Mouse (Mus musculus): ENCODE measurements at regions not wholly inside any gene's neighbourhood (a gene's known extent, or its start where the extent isn't known, plus 50 kb on each side); places are given as distances from the start of the nearest gene placed in this dataset.

DNA sequence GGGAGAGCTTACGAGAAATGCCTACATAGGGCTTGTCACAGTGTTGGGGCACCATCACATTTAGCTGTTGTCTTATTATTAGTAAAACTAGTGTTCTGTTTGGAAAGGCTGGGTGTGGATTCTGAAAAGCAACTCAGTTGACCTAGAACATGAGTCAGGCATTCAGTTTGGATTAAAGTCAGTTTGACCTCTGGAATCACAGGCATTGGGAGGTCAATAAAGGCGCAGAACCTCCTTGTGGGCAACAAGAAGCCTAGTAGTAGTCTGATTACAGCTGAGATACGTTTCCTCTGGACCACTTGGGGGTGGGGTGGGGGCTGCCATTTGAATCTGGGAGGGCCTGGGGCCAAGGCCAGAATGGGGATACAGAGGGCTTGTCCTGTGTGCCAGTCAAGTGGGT lies 52.1 kb upstream of the Map3k1 start:
- Histone ChIP-seq H3K9ac (no peak overlapping the region), H3K9me3 (no peaks in the 10 kb centered on the region), H3K4me3 (replicated peaks) (no peak overlapping the region), H3K4me1 (replicated peaks) (no peaks in the 10 kb centered on the region), H3K27ac (no peak overlapping the region), H3K36me3 (no peaks in the 10 kb centered on the region), H3K27me3 (replicated peaks) (no peaks in the 10 kb centered on the region), H3K4me2 (replicated peaks) (no peak overlapping the region)
- ATAC-seq = no peak
- WGBS = 85% methylated on average over 3 of the region's 3 CpGs

DNA sequence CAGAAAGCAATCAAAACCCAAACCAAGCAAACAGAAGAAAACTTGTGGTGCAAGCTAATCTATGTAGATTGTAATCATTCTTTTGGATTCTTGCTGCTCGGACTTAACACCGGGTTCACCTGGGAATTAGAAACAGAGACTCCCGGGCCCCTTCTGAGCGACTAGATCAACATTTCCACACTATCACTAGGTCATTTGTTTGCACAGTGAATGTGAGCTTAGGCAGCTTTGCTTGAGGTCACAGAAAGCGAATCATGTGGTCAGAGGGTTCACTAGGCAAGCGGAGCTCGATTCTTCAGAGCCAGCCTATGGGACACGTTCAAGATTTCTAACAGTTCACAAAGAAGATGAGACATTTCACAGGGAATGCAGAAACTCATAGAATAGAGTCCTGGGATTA lies 53.5 kb upstream of the Map3k1 start:
- Histone ChIP-seq H3K4me2 (replicated peaks) (no peak overlapping the region), H3K36me3 (no peaks in the 10 kb centered on the region), H3K9ac (no peak overlapping the region), H3K4me1 (replicated peaks) (no peaks in the 10 kb centered on the region), H3K27ac (no peak overlapping the region), H3K9me3 (no peaks in the 10 kb centered on the region), H3K4me3 (replicated peaks) (no peak overlapping the region), H3K27me3 (replicated peaks) (no peaks in the 10 kb centered on the region)
- no peak for ATAC-seq
- 63% methylated on average over 8 of the region's 8 CpGs for WGBS

DNA sequence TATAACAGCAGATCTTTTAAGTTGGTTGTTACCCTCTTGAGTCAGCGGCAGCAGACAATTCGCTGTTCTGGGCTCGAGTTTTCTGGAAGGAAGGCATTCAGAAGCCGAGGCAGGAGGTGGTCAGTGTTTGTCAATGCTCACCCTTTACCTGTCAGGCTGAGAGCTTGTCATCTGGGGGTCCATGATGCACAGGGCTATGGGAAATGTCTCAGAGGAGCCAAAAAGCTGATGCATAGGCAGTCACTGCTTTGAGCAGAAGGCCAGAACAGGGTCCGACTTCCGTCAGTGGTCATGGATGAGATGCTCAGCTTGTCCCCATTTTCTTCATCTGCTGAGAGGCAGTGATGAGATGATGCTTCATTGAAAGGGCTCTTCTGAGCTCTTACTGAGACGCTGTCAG lies 57.2 kb upstream of the Map3k1 start:
- 0 out of 2 replicates have a peak, but pooled peaks cover 4% of the 10 kb centered on the region for H3K4me1 ChIP-seq (replicated peaks)
- WGBS = 94% methylated on average over 7 of the region's 7 CpGs
- H3K27me3 ChIP-seq (replicated peaks) = no peaks in the 10 kb centered on the region
- no peaks in the 10 kb centered on the region for H3K9me3 ChIP-seq
- no peak overlapping the region for H3K27ac ChIP-seq
- no peak overlapping the region for H3K4me3 ChIP-seq (replicated peaks)
- no peak overlapping the region for H3K9ac ChIP-seq
- H3K36me3 ChIP-seq = no peaks in the 10 kb centered on the region
- H3K4me2 ChIP-seq (replicated peaks) = no peak overlapping the region
- no peak for ATAC-seq

DNA sequence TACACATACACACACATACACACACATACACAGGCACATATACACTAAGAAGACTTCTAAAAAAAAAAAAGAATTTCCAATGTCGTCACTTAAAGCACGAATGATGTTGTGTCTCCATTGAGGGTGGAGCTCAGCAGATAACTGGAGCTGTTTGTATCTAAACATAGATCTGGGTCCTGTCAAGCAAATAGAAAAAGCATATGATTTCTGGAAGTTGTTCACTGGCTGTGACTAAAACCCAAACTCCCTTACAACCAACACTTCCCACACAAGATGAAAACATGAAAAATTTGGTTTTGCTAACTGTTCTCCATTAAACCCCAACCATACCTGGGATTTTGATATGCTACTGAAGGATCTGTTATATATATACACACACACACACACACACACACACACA lies 58.5 kb upstream of the Map3k1 start:
- H3K27me3 ChIP-seq (replicated peaks) = no peaks in the 10 kb centered on the region
- no peak for ATAC-seq
- H3K9ac ChIP-seq = no peak overlapping the region
- 82% methylated on average over 2 of the region's 2 CpGs for WGBS
- H3K36me3 ChIP-seq = no peaks in the 10 kb centered on the region
- no peak overlapping the region for H3K4me2 ChIP-seq (replicated peaks)
- no peak overlapping the region for H3K27ac ChIP-seq
- no peak overlapping the region for H3K4me3 ChIP-seq (replicated peaks)
- H3K9me3 ChIP-seq = no peaks in the 10 kb centered on the region
- H3K4me1 ChIP-seq (replicated peaks) = 0 out of 2 replicates have a peak, but pooled peaks cover 4% of the 10 kb centered on the region

GRCm38 (mm10) chr13:111867763-111868725 lies 59.3 kb upstream of the Map3k1 start:
- 0 out of 2 replicates have a peak, but pooled peaks cover 4% of the 10 kb centered on the region for H3K4me1 ChIP-seq (replicated peaks)
- H3K36me3 ChIP-seq = no peaks in the 10 kb centered on the region
- peak overlapping the region; percentile 48 for H3K4me2 ChIP-seq (replicated peaks)
- no peak overlapping the region for H3K9ac ChIP-seq
- peak; percentile 70 for ATAC-seq
- H3K27ac ChIP-seq = peak overlapping the region; percentile 68
- H3K27me3 ChIP-seq (replicated peaks) = no peaks in the 10 kb centered on the region
- WGBS = 39% methylated on average over 31 of the region's 31 CpGs
- no peaks in the 10 kb centered on the region for H3K9me3 ChIP-seq
- H3K4me3 ChIP-seq (replicated peaks) = no peak overlapping the region; the same call in 1 of the 2 replicates

DNA sequence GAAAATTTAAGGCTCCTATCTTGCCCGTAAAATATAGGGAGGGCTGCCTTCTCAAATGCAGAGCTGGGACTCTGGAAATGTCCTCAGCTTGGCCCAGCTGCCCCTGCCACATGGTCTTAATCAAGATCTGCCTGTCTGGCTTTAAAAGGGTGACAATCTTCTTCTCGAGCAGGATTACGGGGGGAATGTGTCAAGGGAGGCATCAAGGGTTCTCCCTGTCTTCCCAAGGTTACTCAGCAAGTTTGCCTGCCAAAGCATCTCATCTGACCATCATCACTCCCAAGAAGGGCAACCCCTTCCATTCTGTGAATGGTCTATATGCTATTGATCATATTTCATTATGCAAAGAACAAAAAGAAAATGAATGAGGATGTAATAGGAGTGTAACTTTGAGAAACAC lies 60.2 kb upstream of the Map3k1 start:
- no peak for ATAC-seq

GRCm38 (mm10) chr13:111869771-111870437 lies 61.1 kb upstream of the Map3k1 start:
- Histone ChIP-seq H3K9ac (no peak overlapping the region), H3K4me2 (replicated peaks) (no peak overlapping the region), H3K36me3 (no peaks in the 10 kb centered on the region), H3K4me1 (replicated peaks) (0 out of 2 replicates have a peak, but pooled peaks cover 4% of the 10 kb centered on the region), H3K4me3 (replicated peaks) (no peak overlapping the region), H3K27me3 (replicated peaks) (no peaks in the 10 kb centered on the region), H3K9me3 (no peaks in the 10 kb centered on the region), H3K27ac (no peak overlapping the region)
- 46% methylated on average over 17 of the region's 17 CpGs for WGBS
- ATAC-seq = no peak

More for the DNA sequence above, 60.2 kb upstream of the Map3k1 start:
- no peak overlapping the region for H3K4me2 ChIP-seq (replicated peaks)
- no peak overlapping the region for H3K27ac ChIP-seq
- 68% methylated on average over 3 of the region's 3 CpGs for WGBS
- no peaks in the 10 kb centered on the region for H3K27me3 ChIP-seq (replicated peaks)
- no peak overlapping the region for H3K9ac ChIP-seq
- H3K4me1 ChIP-seq (replicated peaks) = 0 out of 2 replicates have a peak, but pooled peaks cover 4% of the 10 kb centered on the region
- H3K36me3 ChIP-seq = no peaks in the 10 kb centered on the region
- no peak overlapping the region for H3K4me3 ChIP-seq (replicated peaks)
- H3K9me3 ChIP-seq = no peaks in the 10 kb centered on the region

- Histone ChIP-seq H3K27ac (no peak overlapping the region), H3K4me1 (replicated peaks) (0 out of 2 replicates have a peak, but pooled peaks cover 4% of the 10 kb centered on the region), H3K27me3 (replicated peaks) (no peaks in the 10 kb centered on the region), H3K36me3 (no peaks in the 10 kb centered on the region), H3K9ac (no peak overlapping the region), H3K4me3 (replicated peaks) (no peak overlapping the region), H3K9me3 (no peaks in the 10 kb centered on the region), H3K4me2 (replicated peaks) (no peak overlapping the region)
- ATAC-seq = no peak
- 87% methylated on average over 4 of the region's 4 CpGs for WGBS
Measured at GRCm38 (mm10) chr13:111870505-111870904, 61.7 kb upstream of the Map3k1 start.

DNA sequence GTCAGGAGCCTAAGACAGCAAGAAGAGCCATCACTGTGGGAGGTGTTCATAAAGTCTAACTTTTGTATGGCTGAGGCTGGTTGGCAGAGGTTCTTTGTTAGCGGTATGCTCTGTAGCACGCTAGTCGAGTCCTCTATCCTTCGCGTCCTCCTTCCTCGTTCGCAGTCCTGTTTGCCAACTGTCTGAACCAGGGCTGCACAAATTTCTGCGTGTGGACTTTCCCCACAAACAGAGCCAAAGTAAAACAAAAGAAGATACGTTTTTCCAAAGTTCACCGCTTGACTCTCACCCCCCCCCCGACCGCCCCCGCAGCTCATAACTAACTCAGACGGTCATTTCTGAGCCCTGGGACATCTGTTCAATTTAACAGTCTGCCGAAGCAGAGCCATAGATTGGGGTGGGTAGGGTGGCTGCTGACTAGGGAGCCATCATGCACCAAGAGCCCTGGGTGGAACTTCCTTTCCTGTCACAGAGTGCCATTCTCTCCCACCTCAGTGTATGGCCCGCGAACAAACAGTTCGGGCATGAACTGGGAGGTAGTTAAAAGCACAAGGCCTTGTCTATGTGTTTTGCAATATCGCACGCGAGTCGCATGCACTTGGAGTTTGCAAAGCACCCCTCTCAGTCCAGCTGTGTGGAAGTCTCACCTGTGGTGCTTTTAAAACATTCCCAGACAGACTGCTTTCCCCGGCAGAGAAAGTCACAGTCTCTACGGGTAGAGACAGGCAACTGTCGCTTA lies 63.0 kb upstream of the Map3k1 start:
- Histone ChIP-seq H3K9ac (no peak overlapping the region), H3K4me2 (replicated peaks) (no peak overlapping the region), H3K27ac (no peak overlapping the region), H3K4me3 (replicated peaks) (no peak overlapping the region), H3K9me3 (no peaks in the 10 kb centered on the region), H3K4me1 (replicated peaks) (0 out of 2 replicates have a peak, but pooled peaks cover 4% of the 10 kb centered on the region), H3K36me3 (no peaks in the 10 kb centered on the region), H3K27me3 (replicated peaks) (no peaks in the 10 kb centered on the region)
- 87% methylated on average over 25 of the region's 25 CpGs for WGBS
- ATAC-seq = no peak

GRCm38 (mm10) chr13:111874330-111874729 lies 65.5 kb upstream of the Map3k1 start:
- Histone ChIP-seq H3K4me2 (replicated peaks) (no peak overlapping the region), H3K27me3 (replicated peaks) (no peaks in the 10 kb centered on the region), H3K36me3 (no peaks in the 10 kb centered on the region), H3K4me1 (replicated peaks) (no peaks in the 10 kb centered on the region), H3K27ac (no peak overlapping the region), H3K9ac (no peak overlapping the region), H3K9me3 (no peaks in the 10 kb centered on the region), H3K4me3 (replicated peaks) (no peak overlapping the region)
- WGBS = 69% methylated on average over 3 of the region's 3 CpGs
- ATAC-seq = no peak

- 70% methylated on average over 3 of the region's 3 CpGs for WGBS
- Histone ChIP-seq H3K36me3 (no peaks in the 10 kb centered on the region), H3K4me2 (replicated peaks) (no peak overlapping the region), H3K27me3 (replicated peaks) (no peaks in the 10 kb centered on the region), H3K9me3 (no peaks in the 10 kb centered on the region), H3K9ac (no peak overlapping the region), H3K4me3 (replicated peaks) (no peak overlapping the region), H3K4me1 (replicated peaks) (no peaks in the 10 kb centered on the region), H3K27ac (no peak overlapping the region)
- no peak for ATAC-seq
Measured at GRCm38 (mm10) chr13:111876404-111876803, 67.6 kb upstream of the Map3k1 start.

GRCm38 (mm10) chr13:111876847-111877246 lies 68.1 kb upstream of the Map3k1 start:
- H3K4me1 ChIP-seq (replicated peaks) = no peaks in the 10 kb centered on the region
- H3K27me3 ChIP-seq (replicated peaks) = no peaks in the 10 kb centered on the region
- no peak for ATAC-seq
- no peaks in the 10 kb centered on the region for H3K36me3 ChIP-seq
- no peak overlapping the region for H3K27ac ChIP-seq
- H3K4me2 ChIP-seq (replicated peaks) = no peak overlapping the region
- H3K4me3 ChIP-seq (replicated peaks) = no peak overlapping the region
- H3K9ac ChIP-seq = no peak overlapping the region
- 63% methylated on average over 2 of the region's 2 CpGs for WGBS
- H3K9me3 ChIP-seq = no peaks in the 10 kb centered on the region

All from intestine, embryonic 15.5 days (tissue).